Mouse (Mus musculus) MEL (cell line): ENCODE measurements around the gene Atp1a3. TPM values are rescaled to one million over a fixed set of nuclear protein-coding genes. Genes with fewer than 3 reads are reported as not detected.
"Not testable (repeated sequence)": the region's sequence is repeated elsewhere in the genome, so short reads cannot be mapped to it uniquely, and the experiment has no call there.

ENCODE experiments used
- DNase-seq: peaks from one replicate; pipeline ENCODE4 v3.0.0; 2011; ENCODE audit warnings: low read depth, low spot score
- H3K27ac ChIP-seq: 2 replicates; pipeline ENCODE4 v1.5.1; 2012; ENCODE audit warnings: low read depth, mild to moderate bottlenecking, control low read depth, low read length, moderate library complexity; ENCODE audit not compliant: control insufficient read depth
- H3K27me3 ChIP-seq, 2 experiments: fragments of 150-350 bp in 1 of 2; sonication (generic) in 1 of 2; 2 replicates each; pipeline ENCODE4 v1.6.1; 2012; ENCODE audit warnings: low read length in 2 of 2, mild to moderate bottlenecking in 2 of 2, improper control_type of control experiment in 1 of 2, moderate library complexity in 1 of 2; ENCODE audit not compliant: insufficient read depth in 2 of 2, control insufficient read depth in 1 of 2
- H3K36me3 ChIP-seq, 2 experiments: 2 replicates each; pipeline ENCODE4 v1.6.1; 2012 to 2014; ENCODE audit warnings: low read length in 2 of 2, improper control_type of control experiment in 1 of 2, inconsistent platforms in 1 of 2, mild to moderate bottlenecking in 1 of 2; ENCODE audit not compliant: insufficient read depth in 2 of 2, control insufficient read depth in 1 of 2
- H3K4me1 ChIP-seq, 2 experiments: fragments of 150-350 bp in 1 of 2; sonication (generic) in 1 of 2; 2 replicates each; pipeline ENCODE4 v1.6.1; 2012; ENCODE audit warnings: low read length in 2 of 2, improper control_type of control experiment in 1 of 2, mild to moderate bottlenecking in 1 of 2; ENCODE audit not compliant: insufficient read depth in 2 of 2, control insufficient read depth in 1 of 2
- H3K4me3 ChIP-seq, 2 experiments: fragments of 150-350 bp in 1 of 2; sonication (generic) in 1 of 2; 2 replicates each; pipeline ENCODE4 v1.5.1; 2012; ENCODE audit warnings: low read depth in 2 of 2, low read length in 2 of 2, mild to moderate bottlenecking in 2 of 2, moderate library complexity in 2 of 2, control low read depth in 1 of 2, improper control_type of control experiment in 1 of 2; ENCODE audit not compliant: control insufficient read depth in 1 of 2, insufficient read depth in 1 of 2
- H3K79me2 ChIP-seq: 2 replicates; pipeline ENCODE4 v1.6.1; 2012; ENCODE audit warnings: mild to moderate bottlenecking, low read length, moderate library complexity; ENCODE audit not compliant: control insufficient read depth, poor library complexity, insufficient read depth
- H3K9ac ChIP-seq: 2 replicates; pipeline ENCODE4 v1.6.1; 2012; ENCODE audit warnings: low read depth, mild to moderate bottlenecking, control low read depth, low read length, moderate library complexity; ENCODE audit not compliant: control insufficient read depth, poor library complexity, severe bottlenecking
- H3K9me3 ChIP-seq: fragments of 150-350 bp; sonication (generic); replicated peaks from 2 replicates; pipeline ENCODE4 v1.6.1; 2012; ENCODE audit warnings: mild to moderate bottlenecking, low read length, improper control_type of control experiment, moderate library complexity; ENCODE audit not compliant: insufficient read depth
- CTCF ChIP-seq, 3 experiments: IDR thresholded peaks in 2 of 3; conservative IDR thresholded peaks in 1 of 3; 2 replicates each; pipeline ENCODE4 v1.5.1; 2011 to 2012; ENCODE audit warnings: low read length in 3 of 3, low read depth in 2 of 3, mild to moderate bottlenecking in 2 of 3, improper control_type of control experiment in 1 of 3, inconsistent platforms in 1 of 3, mixed read lengths in 1 of 3, moderate library complexity in 1 of 3; ENCODE audit not compliant: control insufficient read depth in 1 of 3, insufficient read depth in 1 of 3, poor library complexity in 1 of 3, severe bottlenecking in 1 of 3
- EP300 ChIP-seq, 2 experiments: IDR thresholded peaks; 2 replicates each; pipeline ENCODE4 v1.6.1; 2011; ENCODE audit warnings: improper control_type of control experiment in 2 of 2, low read length in 2 of 2, low read depth in 1 of 2, mild to moderate bottlenecking in 1 of 2
- ETS1 ChIP-seq: IDR thresholded peaks from 2 replicates; pipeline ENCODE4 v1.6.1; 2012; ENCODE audit warnings: low read depth, mild to moderate bottlenecking, inconsistent platforms, low read length, improper control_type of control experiment, moderate library complexity
- GATA1 ChIP-seq: IDR thresholded peaks from 2 replicates; pipeline ENCODE4 v1.6.1; 2011; ENCODE audit warnings: low read depth, low read length, improper control_type of control experiment
- HCFC1 ChIP-seq: IDR thresholded peaks from 2 replicates; pipeline ENCODE4 v1.6.1; 2012; ENCODE audit warnings: low read depth, mild to moderate bottlenecking, inconsistent platforms, low read length, improper control_type of control experiment, moderate library complexity
- MXI1 ChIP-seq: IDR thresholded peaks from 2 replicates; pipeline ENCODE4 v1.6.1; 2011; ENCODE audit warnings: mild to moderate bottlenecking, low read depth, low read length, improper control_type of control experiment
- MYB ChIP-seq: IDR thresholded peaks from 2 replicates; pipeline ENCODE4 v1.6.1; 2011; ENCODE audit warnings: mild to moderate bottlenecking, low read depth, low read length, improper control_type of control experiment
- MYC ChIP-seq: IDR thresholded peaks from 2 replicates; pipeline ENCODE4 v1.6.1; 2011; ENCODE audit warnings: low read depth, mild to moderate bottlenecking, low read length, improper control_type of control experiment, moderate library complexity
- POLR2AphosphoS2 ChIP-seq: IDR thresholded peaks from 2 replicates; pipeline ENCODE4 v1.6.1; 2011; ENCODE audit warnings: low read length, improper control_type of control experiment
- RAD21 ChIP-seq: IDR thresholded peaks from 2 replicates; pipeline ENCODE4 v1.6.1; 2011; ENCODE audit warnings: mild to moderate bottlenecking, low read depth, low read length, improper control_type of control experiment
- SIN3A ChIP-seq: IDR thresholded peaks from 2 replicates; pipeline ENCODE4 v1.6.1; 2012; ENCODE audit warnings: low read length, improper control_type of control experiment, inconsistent platforms
- TAL1 ChIP-seq: IDR thresholded peaks from 2 replicates; pipeline ENCODE4 v1.6.1; 2012; ENCODE audit warnings: mild to moderate bottlenecking, inconsistent platforms, low read length, moderate library complexity, mixed read lengths
- TCF12 ChIP-seq: IDR thresholded peaks from 2 replicates; pipeline ENCODE4 v1.6.1; 2014; ENCODE audit warnings: low read depth, mild to moderate bottlenecking, inconsistent platforms, low read length, improper control_type of control experiment, moderate library complexity
- USF1 ChIP-seq: IDR thresholded peaks from 2 replicates; pipeline ENCODE4 v1.6.1; 2014; ENCODE audit warnings: low read depth, mild to moderate bottlenecking, inconsistent platforms, low read length, improper control_type of control experiment, moderate library complexity
- ZC3H11A ChIP-seq: IDR thresholded peaks from 2 replicates; pipeline ENCODE4 v1.6.1; 2012; ENCODE audit warnings: low read depth, mild to moderate bottlenecking, inconsistent platforms, low read length, improper control_type of control experiment
- ZKSCAN1 ChIP-seq: IDR thresholded peaks from 2 replicates; pipeline ENCODE4 v1.6.1; 2012; ENCODE audit warnings: low read depth, mild to moderate bottlenecking, inconsistent platforms, low read length, improper control_type of control experiment, moderate library complexity
- ZMIZ1 ChIP-seq: IDR thresholded peaks from 2 replicates; pipeline ENCODE4 v1.6.1; 2012; ENCODE audit warnings: low read depth, mild to moderate bottlenecking, inconsistent platforms, low read length, improper control_type of control experiment, moderate library complexity
- ZNF384 ChIP-seq: IDR thresholded peaks from 2 replicates; pipeline ENCODE4 v1.6.1; 2012; ENCODE audit warnings: low read depth, mild to moderate bottlenecking, inconsistent platforms, low read length, improper control_type of control experiment
- polyA plus RNA-seq, 2 experiments: library from polyadenylated mRNA; stranded (reverse) in 1 of 2; unstranded in 1 of 2; fragments of >175 nt in 1 of 2; fragments of >200 nt in 1 of 2; gene quantifications; 2 replicates each; pipeline versions ENCODE4 v1.2.1 to v1.2.4; 2012; ENCODE audit warnings: low replicate concordance in 2 of 2, low read depth in 1 of 2; ENCODE audit not compliant: insufficient read length in 2 of 2, insufficient read depth in 1 of 2, missing spikeins in 1 of 2
- total RNA-seq: library from RNA; depleted of rRNA; stranded (reverse); fragments of 300-350 nt; gene quantifications from 2 replicates; pipeline ENCODE4 v1.2.3, GENCODE M21; 2012

The Atp1a3 gene
- total and polyA plus RNA-seq, 3 experiments: 0.19 to 3.5 TPM; not detected in 1

DNA sequence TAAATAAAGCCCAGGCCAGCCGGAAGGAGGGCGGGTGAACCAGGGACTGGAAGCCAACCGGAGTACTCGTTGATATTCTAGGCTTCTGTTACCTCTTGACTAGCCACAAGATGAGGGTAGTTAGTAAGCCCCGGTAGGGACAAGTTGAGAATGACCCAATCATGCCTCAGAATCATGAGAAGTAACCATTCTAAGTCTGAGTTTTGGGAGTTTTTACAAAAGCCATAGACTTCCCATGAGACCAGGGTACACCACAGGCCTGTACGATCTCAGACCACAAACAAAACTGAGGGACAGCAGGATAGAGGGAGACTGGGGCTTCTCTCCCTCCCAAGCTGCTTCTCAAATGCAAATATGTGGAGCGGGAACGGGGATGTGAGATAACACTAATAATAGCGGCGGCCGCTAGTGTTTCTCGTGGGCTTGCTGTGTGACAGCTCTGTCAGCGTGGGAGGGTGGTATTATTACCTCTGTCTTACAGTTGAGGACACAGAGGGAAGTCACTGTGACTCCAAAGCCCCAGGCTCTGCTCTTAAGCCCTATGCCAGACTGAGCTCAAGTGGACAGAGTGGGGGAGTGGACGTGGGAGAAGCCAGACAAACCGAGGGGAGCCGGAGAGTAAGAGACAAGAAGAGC lies 43.7 kb upstream of the Atp1a3 start:
- no peak for DNase-seq
- Histone ChIP-seq H3K4me3 (no peak overlapping the region), H3K27me3 (no peaks in the 10 kb centered on the region), H3K79me2 (no peaks in the 10 kb centered on the region), H3K4me1 (no peaks in the 10 kb centered on the region), H3K9ac (no peak overlapping the region), H3K27ac (no peak overlapping the region), H3K9me3 (no peaks in the 10 kb centered on the region), H3K36me3 (no peaks in the 10 kb centered on the region; a peak in 1 of 4 replicates)
- no peak for TF ChIP-seq EP300 (IDR thresholded peaks at IDR 0.05; ENCODE audit: low read depth in 1 of 2, low read length in 2 of 2)
- TF ChIP-seq TCF12: no peak
- no peak for TF ChIP-seq HCFC1
- TF ChIP-seq ETS1: no peak
- no peak for TF ChIP-seq CTCF (IDR thresholded peaks at IDR 0.05 in 2 of 3, conservative IDR thresholded peaks at IDR 0.05 in 1 of 3; ENCODE audit: control insufficient read depth in 1 of 3, insufficient read depth in 1 of 3, low read depth in 2 of 3, low read length in 3 of 3, poor library complexity in 1 of 3, severe bottlenecking in 1 of 3)
- no peak for TF ChIP-seq MYC
- TF ChIP-seq MYB: no peak
- no peak for TF ChIP-seq GATA1
- TF ChIP-seq TAL1: no peak
- no peak for TF ChIP-seq ZNF384
- TF ChIP-seq MXI1: no peak
- TF ChIP-seq POLR2AphosphoS2: no peak
- no peak for TF ChIP-seq ZKSCAN1
- TF ChIP-seq ZMIZ1: no peak
- TF ChIP-seq RAD21: no peak

DNA sequence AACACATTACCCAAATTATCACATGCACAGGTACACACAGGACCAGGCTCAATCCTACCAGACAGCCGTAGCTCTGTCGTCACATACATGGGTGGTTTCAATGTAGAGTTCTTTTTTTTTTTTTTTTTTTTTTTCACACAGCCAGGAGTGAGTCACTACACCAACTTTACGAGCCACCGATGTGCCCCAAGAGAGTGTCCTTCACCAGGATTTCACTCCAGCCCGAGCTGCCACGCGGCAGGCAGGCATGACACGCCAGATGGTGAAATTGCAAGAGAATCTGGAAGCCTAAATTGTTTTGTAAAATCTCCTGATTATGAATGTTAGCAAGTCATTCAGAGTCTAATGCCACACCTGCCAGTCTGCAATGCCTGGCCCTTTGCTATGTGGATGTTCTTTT lies 41.6 kb upstream of the Atp1a3 start:
- no peak for DNase-seq
- no peaks in the 10 kb centered on the region; a peak in 1 of 4 replicates for H3K36me3 ChIP-seq
- TF ChIP-seq USF1 (no peak), ZC3H11A (no peak), GATA1 (no peak), SIN3A (no peak)
- H3K4me1 ChIP-seq: no peaks in the 10 kb centered on the region
- no peaks in the 10 kb centered on the region for H3K27me3 ChIP-seq
- H3K9ac ChIP-seq: no peak overlapping the region
- H3K27ac ChIP-seq: no peak overlapping the region
- no peaks in the 10 kb centered on the region for H3K9me3 ChIP-seq
- no peaks in the 10 kb centered on the region for H3K79me2 ChIP-seq
- no peak overlapping the region for H3K4me3 ChIP-seq

DNA sequence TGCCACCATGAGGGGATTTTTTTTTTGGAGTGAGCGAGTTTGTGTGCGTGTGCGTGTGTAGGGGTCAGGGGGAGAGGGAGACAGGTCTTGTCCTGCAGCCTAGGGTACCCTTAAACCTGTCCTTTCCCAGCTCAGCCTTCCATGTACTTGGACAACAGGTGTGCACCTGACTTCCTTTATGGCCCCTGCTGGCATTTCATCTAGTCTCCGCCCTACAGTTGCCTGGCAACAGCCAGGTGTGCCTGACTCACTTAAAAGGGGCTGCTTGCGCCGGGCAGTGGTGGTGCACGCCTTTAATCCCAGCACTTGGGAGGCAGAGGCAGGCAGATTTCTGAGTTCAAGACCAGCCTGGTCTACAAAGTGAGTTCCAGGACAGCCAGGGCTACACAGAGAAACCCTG lies 38.8 kb upstream of the Atp1a3 start:
- not testable (repeated sequence) for H3K79me2 ChIP-seq, H3K9me3 ChIP-seq, H3K36me3 ChIP-seq

More for the DNA sequence above, 38.8 kb upstream of the Atp1a3 start:
- H3K27ac ChIP-seq, H3K4me3 ChIP-seq, H3K27me3 ChIP-seq, H3K9ac ChIP-seq, DNase-seq, H3K4me1 ChIP-seq: not testable (repeated sequence)
